Mouse (Mus musculus) leukemia stem cell, adult 10-12 weeks (primary cell): ENCODE measurements around the gene Hps6. TPM values are rescaled to one million over a fixed set of nuclear protein-coding genes. Genes with fewer than 3 reads are reported as not detected.

ENCODE experiments used
- polyA plus RNA-seq: library from polyadenylated mRNA; stranded (reverse); fragments of >175 nt; gene quantifications from 2 replicates; pipeline ENCODE4 v1.2.3, GENCODE M21; 2012; ENCODE audit warnings: low replicate concordance

Hps6 gene
- 12.0 TPM in 2 replicates for polyA plus RNA-seq

GRCm38 (mm10) chr19:46003371-46004226 is at the start of gene Hps6:
Gene Hps6 (plus strand): TSS chr19:46003508.

DNA sequence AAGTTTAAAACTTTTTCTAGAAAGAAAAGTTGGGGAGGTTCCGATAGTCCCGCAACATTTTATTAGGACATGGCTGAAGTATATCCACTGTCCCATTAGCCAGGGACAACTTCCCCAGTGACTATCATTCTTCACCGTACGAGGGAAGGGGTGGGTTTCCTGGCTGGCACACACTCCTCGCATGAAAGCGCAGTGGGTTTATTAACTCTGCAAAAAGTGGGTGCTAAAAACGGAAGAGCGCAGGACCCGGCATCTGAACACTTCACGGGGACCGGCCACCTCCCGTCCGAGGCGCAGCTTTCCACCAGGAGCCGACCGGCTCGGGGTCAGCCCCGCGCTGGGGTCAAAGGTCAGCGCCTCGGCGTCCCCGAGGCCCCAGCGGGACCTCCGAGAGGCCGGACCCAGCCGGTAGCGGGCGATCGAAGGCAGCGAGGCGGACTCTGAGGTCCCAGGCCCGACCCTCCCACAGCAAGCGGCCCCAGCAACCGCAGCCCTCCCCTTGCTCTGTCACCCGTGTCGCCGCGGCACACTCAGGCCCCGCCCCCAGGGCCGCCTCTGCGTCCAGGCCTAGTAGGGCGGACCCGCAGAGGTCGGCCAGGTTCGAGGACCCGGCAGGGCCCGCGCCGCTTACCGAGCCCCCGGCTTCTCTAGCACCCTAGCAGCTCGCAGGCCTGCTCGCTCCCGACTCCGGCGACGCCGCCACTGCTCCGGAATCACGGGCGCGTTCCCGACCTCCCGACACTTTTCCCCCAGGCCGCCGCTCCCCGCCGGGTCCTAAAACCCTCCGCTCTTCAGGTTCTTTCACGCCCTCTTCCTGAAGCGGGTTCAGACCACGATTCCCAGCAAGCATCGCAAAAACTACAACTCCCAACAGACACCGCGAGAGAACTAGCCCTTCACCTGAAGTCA is 5.3 kb upstream of the Hps6 start, which contains the start of gene Armh3:
Gene Armh3 (minus strand): TSS at position 704 of the 909 bp plus-strand sequence.

DNA sequence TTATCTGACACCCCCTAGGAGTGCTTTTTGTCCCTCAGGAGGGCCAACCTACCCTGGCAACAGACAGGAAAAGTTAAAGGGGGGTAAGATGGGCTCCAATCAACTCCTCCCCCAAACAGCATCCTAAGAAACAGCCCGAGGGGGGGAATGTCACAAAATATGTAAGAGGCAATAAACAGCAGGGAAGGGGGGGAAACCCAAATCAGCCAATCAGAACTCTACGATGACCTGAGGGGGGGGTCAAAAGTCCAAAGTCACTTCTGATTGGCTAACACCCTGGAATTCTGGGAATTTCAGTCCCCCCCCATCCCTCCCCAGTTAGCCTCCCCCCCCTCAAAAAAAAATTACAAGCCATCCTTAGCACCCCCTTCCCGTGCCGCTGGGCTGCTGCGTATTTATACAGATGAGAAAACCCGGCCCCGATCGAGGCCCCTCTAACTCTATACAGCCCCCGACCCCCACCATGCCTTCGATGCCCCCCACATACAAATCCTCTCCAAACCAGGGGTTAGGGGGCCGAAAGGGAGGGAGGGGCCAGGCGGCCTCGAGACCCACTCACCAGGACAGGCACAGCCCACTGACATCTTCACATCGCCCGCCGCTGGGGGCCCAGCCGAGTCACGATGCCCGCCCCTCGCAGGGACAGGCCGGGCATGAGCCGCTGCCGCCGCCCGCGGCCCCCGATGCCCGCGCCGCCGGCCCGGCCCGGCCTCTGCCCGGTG is 41.1 kb downstream of the Hps6 start, which contains the start of gene Pprc1:
Gene Pprc1 (plus strand): TSS at position 616 of the 722 bp plus-strand sequence.

DNA sequence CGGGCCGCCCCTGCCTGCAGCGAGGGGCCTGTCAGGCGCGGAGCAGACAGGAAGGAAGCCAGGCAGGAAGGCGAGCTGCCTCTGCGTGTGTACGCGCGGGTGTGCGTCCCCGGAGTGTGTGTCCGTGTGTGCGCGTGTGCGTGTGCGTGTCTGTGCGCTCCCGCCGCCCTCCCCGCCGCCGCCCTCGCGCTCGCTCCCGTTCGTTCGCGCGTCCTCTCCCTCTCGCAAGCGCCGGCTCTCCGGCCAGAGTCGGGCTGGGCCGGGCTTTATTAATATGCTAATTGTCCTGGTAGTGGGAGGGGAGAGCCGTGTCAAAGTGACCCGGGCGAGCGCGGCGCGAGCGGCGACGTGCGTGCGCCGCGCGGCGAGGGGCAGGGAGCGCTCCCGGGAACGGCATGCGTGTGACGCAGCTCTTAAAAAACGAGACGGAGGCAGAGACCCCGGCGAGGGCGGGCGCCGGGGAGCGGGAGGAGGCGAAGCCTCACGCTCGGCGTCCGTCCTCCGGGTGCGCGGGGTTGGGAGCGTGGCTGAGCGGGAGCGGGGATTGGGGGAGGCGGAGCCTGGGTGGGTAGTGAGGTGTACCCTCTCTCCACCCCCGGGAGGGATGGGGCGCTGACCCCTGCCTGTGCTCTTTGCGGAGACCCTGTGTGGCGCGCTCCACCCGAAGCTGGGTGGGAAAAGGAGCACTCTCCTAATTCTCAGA is 41.8 kb downstream of the Hps6 start, which contains the start of gene Ldb1:
Gene Ldb1 (minus strand): TSS at position 222 of the 703 bp plus-strand sequence.

Other genes with a start within 250 kb of the Hps6 start
- 22.0 and 22.2 TPM in 2 replicates for gene Mgea5, start 219.7 kb upstream of the Hps6 start, polyA plus RNA-seq
- gene Kcnip2, start 187.4 kb upstream of the Hps6 start, polyA plus RNA-seq: 0.06 and 0.09 TPM in 2 replicates
- 0.55 and 2.1 TPM in 2 replicates for gene Armh3, start 5.0 kb upstream of the Hps6 start, polyA plus RNA-seq
- gene Pprc1, start 41.4 kb downstream of the Hps6 start, polyA plus RNA-seq: 18.5 and 72.4 TPM in 2 replicates
- 895 and 1,195 TPM in 2 replicates for gene Ldb1, start 41.7 kb downstream of the Hps6 start, polyA plus RNA-seq
- gene Nolc1, start 72.4 kb downstream of the Hps6 start, polyA plus RNA-seq: 49.0 and 88.6 TPM in 2 replicates
- gene Elovl3, start 128.4 kb downstream of the Hps6 start, polyA plus RNA-seq: not detected in 2 replicates
- not detected in 2 replicates for gene Pitx3, start 144.8 kb downstream of the Hps6 start, polyA plus RNA-seq
- gene Gbf1, start 149.0 kb downstream of the Hps6 start, polyA plus RNA-seq: 511 and 517 TPM in 2 replicates